Mouse (Mus musculus): Measurements from ENCODE around the gene Gm13275.
"Not testable (repeated sequence)": the region's sequence is repeated elsewhere in the genome, so short reads cannot be mapped to it uniquely, and the experiment has no call there.

Gene Gm13275

GRCm38 (mm10) chr4:88793936-88794675, at the start of gene Gm13275:
Gene Gm13275, plus strand, starts transcription at chr4:88794487.
- DNase-seq = peak; percentile 70 to 78

GRCm38 (mm10) chr4:88749926-88750325, 44.4 kb upstream of the Gm13275 start:
- DNase-seq = no peak

- peak; percentile 83 to 90 for DNase-seq
Measured at GRCm38 (mm10) chr4:88754818-88755340, 39.4 kb upstream of the Gm13275 start, which contains the start of gene Gm13271. Gene Gm13271, plus strand, starts transcription at chr4:88754868.

GRCm38 (mm10) chr4:88756581-88757513, 37.4 kb upstream of the Gm13275 start:
- peak in 1 of 2 experiments; percentile 28 for DNase-seq

- DNase-seq = peak; percentile 94 to 95
Measured at GRCm38 (mm10) chr4:88757628-88758031, 36.7 kb upstream of the Gm13275 start.

- peak in 1 of 2 experiments; percentile 11 for DNase-seq
Measured at GRCm38 (mm10) chr4:88758751-88759150, 35.5 kb upstream of the Gm13275 start.

- DNase-seq = peak; percentile 31 to 59
Measured at GRCm38 (mm10) chr4:88759610-88760268, 34.5 kb upstream of the Gm13275 start, which contains the start of gene Gm13283. Gene Gm13283, plus strand, starts transcription at chr4:88760119.

- DNase-seq = peak; percentile 20 to 28
Measured at GRCm38 (mm10) chr4:88760431-88760830, 33.9 kb upstream of the Gm13275 start.

GRCm38 (mm10) chr4:88761776-88762175, 32.5 kb upstream of the Gm13275 start:
- DNase-seq = peak; percentile 85 to 93

- DNase-seq = peak in 1 of 2 experiments; percentile 40
Measured at GRCm38 (mm10) chr4:88762341-88762740, 31.9 kb upstream of the Gm13275 start.

GRCm38 (mm10) chr4:88763384-88764018, 30.8 kb upstream of the Gm13275 start:
- peak in 1 of 2 experiments; percentile 6 for DNase-seq

GRCm38 (mm10) chr4:88773534-88773933, 20.8 kb upstream of the Gm13275 start, which contains the start of gene Gm13290:
Gene Gm13290, plus strand, starts transcription at chr4:88773834.
- DNase-seq = not testable (repeated sequence)

- not testable (repeated sequence) for DNase-seq
Measured at GRCm38 (mm10) chr4:88776622-88777021, 17.7 kb upstream of the Gm13275 start, which contains the start of gene Gm13289. Gene Gm13289, plus strand, starts transcription at chr4:88776922.

- not testable (repeated sequence) for DNase-seq
Measured at GRCm38 (mm10) chr4:88779550-88779949, 14.7 kb upstream of the Gm13275 start, which contains the start of gene Gm13272. Gene Gm13272, plus strand, starts transcription at chr4:88779850.

GRCm38 (mm10) chr4:88780320-88780719, 14.0 kb upstream of the Gm13275 start:
- DNase-seq = peak in 1 of 2 experiments; percentile 15

GRCm38 (mm10) chr4:88781831-88782230, 12.5 kb upstream of the Gm13275 start, which contains the start of gene Ifnz:
Gene Ifnz, plus strand, starts transcription at chr4:88782131.
- DNase-seq = not testable (repeated sequence)

- DNase-seq = not testable (repeated sequence)
Measured at GRCm38 (mm10) chr4:88782335-88782734, 12.0 kb upstream of the Gm13275 start.

- not testable (repeated sequence) for DNase-seq
Measured at GRCm38 (mm10) chr4:88785409-88785808, 8.9 kb upstream of the Gm13275 start, which contains the start of gene Gm13276. Gene Gm13276, plus strand, starts transcription at chr4:88785709.

- peak; percentile 44 to 53 for DNase-seq
Measured at GRCm38 (mm10) chr4:88788402-88788801, 5.9 kb upstream of the Gm13275 start, which contains the start of gene Gm13277. Gene Gm13277, plus strand, starts transcription at chr4:88788632.

GRCm38 (mm10) chr4:88791250-88791649, 3.0 kb upstream of the Gm13275 start, which contains the start of gene Gm13278:
Gene Gm13278, plus strand, starts transcription at chr4:88791550.
- DNase-seq = not testable (repeated sequence)

GRCm38 (mm10) chr4:88797097-88797496, 2.8 kb downstream of the Gm13275 start, which contains the start of gene Gm13279:
Gene Gm13279, plus strand, starts transcription at chr4:88797397.
- not testable (repeated sequence) for DNase-seq
